Mouse (Mus musculus) hindbrain, embryonic 16.5 days (tissue): ENCODE data around the gene Ets1. TPM values are rescaled to one million over a fixed set of nuclear protein-coding genes. Genes with fewer than 3 reads are reported as not detected.

Experiments
- ATAC-seq: fragments of 200-750 bp; cut with Nextera tagmentation; 2 replicates; pipeline ENCODE4 v1.8.0; 2017; ENCODE audit warnings: moderate TSS enrichment, moderate library complexity
- H3K27ac ChIP-seq: fragments of 300-500 bp; sonication (generic); 2 replicates; pipeline ENCODE4 v1.5.1; 2014; ENCODE audit warnings: low read depth, mild to moderate bottlenecking, control low read depth, low read length, moderate library complexity
- H3K27me3 ChIP-seq: fragments of 300-500 bp; sonication (generic); replicated peaks from 2 replicates; pipeline ENCODE4 v1.6.1; 2014; ENCODE audit warnings: low read length; ENCODE audit not compliant: control insufficient read depth, insufficient read depth
- H3K36me3 ChIP-seq: fragments of 300-500 bp; sonication (generic); 2 replicates; pipeline ENCODE4 v1.6.1; 2014; ENCODE audit warnings: mild to moderate bottlenecking, low read length, moderate library complexity, mixed read lengths; ENCODE audit not compliant: control insufficient read depth, insufficient read depth
- H3K4me1 ChIP-seq: fragments of 300-500 bp; sonication (generic); 2 replicates; pipeline ENCODE4 v1.6.1; 2014; ENCODE audit warnings: low read depth, low read length; ENCODE audit not compliant: control insufficient read depth, insufficient read depth
- H3K4me2 ChIP-seq: fragments of 300-500 bp; sonication (generic); 2 replicates; pipeline ENCODE4 v1.6.1; 2014; ENCODE audit warnings: mild to moderate bottlenecking, low read length, control low read depth, moderate library complexity
- H3K4me3 ChIP-seq: fragments of 300-500 bp; sonication (generic); 2 replicates; pipeline ENCODE4 v1.5.1; 2014; ENCODE audit warnings: mild to moderate bottlenecking, low read length, control low read depth, moderate library complexity
- H3K9ac ChIP-seq: fragments of 300-500 bp; sonication (generic); 2 replicates; pipeline ENCODE4 v1.6.1; 2014; ENCODE audit warnings: low read depth, mild to moderate bottlenecking, control low read depth, low read length, moderate library complexity
- H3K9me3 ChIP-seq: fragments of 300-500 bp; sonication (generic); 2 replicates; pipeline ENCODE4 v1.6.1; 2014; ENCODE audit warnings: mild to moderate bottlenecking, low read length, moderate library complexity; ENCODE audit not compliant: control insufficient read depth
- WGBS: fragments of 180-500 bp; shearing (Covaris S2); extraction: QIAGEN DNeasy Blood & Tissue Kit; methylation state at CpG from one replicate; pipeline ENCODE4 v1.1.7; 2014; 5-methylcytosine and 5-hydroxymethylcytosine counted together
- polyA plus RNA-seq: library from polyadenylated mRNA; unstranded; fragments of >200 nt; fragmentation: Nextera tagmentation; extraction: Ambion mirVana; gene quantifications from 2 replicates; pipeline ENCODE4 v1.2.1, GENCODE M21; 2015

Gene Ets1
- polyA plus RNA-seq, 1 experiment from 2014 or later: 15.6 TPM

- Histone ChIP-seq H3K27me3 (peaks cover 6% of the 10 kb centered on the region; the same call in 1 of the 2 replicates), H3K4me2 (no peak overlapping the region), H3K27ac (no peak overlapping the region), H3K9me3 (no peaks in the 10 kb centered on the region), H3K4me1 (peaks cover 6% of the 10 kb centered on the region), H3K4me3 (no peak overlapping the region), H3K9ac (no peak overlapping the region), H3K36me3 (no peaks in the 10 kb centered on the region)
- no peak for ATAC-seq
- 81% methylated on average over 8 of the region's 8 CpGs for WGBS
Observed at GRCm38 (mm10) chr9:32596366-32596765, 39.7 kb upstream of the Ets1 start.

GRCm38 (mm10) chr9:32601953-32602352, 34.1 kb upstream of the Ets1 start:
- no peaks in the 10 kb centered on the region for H3K9me3 ChIP-seq
- H3K4me1 ChIP-seq: no peaks in the 10 kb centered on the region
- WGBS: 87% methylated on average over 5 of the region's 5 CpGs

GRCm38 (mm10) chr9:32603097-32603496, 32.9 kb upstream of the Ets1 start:
- H3K4me1 ChIP-seq: no peaks in the 10 kb centered on the region
- no peak overlapping the region for H3K4me2 ChIP-seq
- WGBS: 88% methylated on average over 7 of the region's 7 CpGs
- no peaks in the 10 kb centered on the region for H3K9me3 ChIP-seq
- no peaks in the 10 kb centered on the region; the same call in 1 of the 2 replicates for H3K27me3 ChIP-seq
- no peak overlapping the region for H3K9ac ChIP-seq
- no peaks in the 10 kb centered on the region for H3K36me3 ChIP-seq
- no peak for ATAC-seq
- no peak overlapping the region for H3K27ac ChIP-seq
- H3K4me3 ChIP-seq: no peak overlapping the region

More at GRCm38 (mm10) chr9:32601953-32602352, 34.1 kb upstream of the Ets1 start:
- H3K9ac ChIP-seq: no peak overlapping the region
- no peak for ATAC-seq
- H3K27ac ChIP-seq: no peak overlapping the region
- no peaks in the 10 kb centered on the region for H3K36me3 ChIP-seq
- no peaks in the 10 kb centered on the region for H3K27me3 ChIP-seq
- H3K4me3 ChIP-seq: no peak overlapping the region
- H3K4me2 ChIP-seq: no peak overlapping the region

GRCm38 (mm10) chr9:32607218-32607617, 28.8 kb upstream of the Ets1 start:
- WGBS: 33% methylated on average over 7 of the region's 7 CpGs
- no peaks in the 10 kb centered on the region for H3K36me3 ChIP-seq
- no peaks in the 10 kb centered on the region for H3K9me3 ChIP-seq
- no peak overlapping the region for H3K27ac ChIP-seq
- H3K27me3 ChIP-seq: no peaks in the 10 kb centered on the region; the same call in 1 of the 2 replicates
- no peak overlapping the region for H3K4me2 ChIP-seq
- peak; percentile 50; the same call in 1 of the 2 replicates for ATAC-seq
- H3K4me1 ChIP-seq: no peaks in the 10 kb centered on the region
- no peak overlapping the region for H3K4me3 ChIP-seq
- H3K9ac ChIP-seq: no peak overlapping the region

GRCm38 (mm10) chr9:32608831-32609610, 27.0 kb upstream of the Ets1 start:
- H3K4me3 ChIP-seq: no peak overlapping the region
- H3K9ac ChIP-seq: no peak overlapping the region
- H3K27me3 ChIP-seq: no peaks in the 10 kb centered on the region; the same call in 1 of the 2 replicates
- 92% methylated on average over 10 of the region's 10 CpGs for WGBS
- ATAC-seq: no peak
- no peaks in the 10 kb centered on the region for H3K9me3 ChIP-seq
- H3K4me1 ChIP-seq: no peaks in the 10 kb centered on the region
- H3K4me2 ChIP-seq: no peak overlapping the region
- H3K36me3 ChIP-seq: no peaks in the 10 kb centered on the region
- no peak overlapping the region for H3K27ac ChIP-seq

GRCm38 (mm10) chr9:32610218-32610617, 25.8 kb upstream of the Ets1 start:
- no peak overlapping the region for H3K27ac ChIP-seq
- H3K9ac ChIP-seq: no peak overlapping the region
- H3K4me3 ChIP-seq: no peak overlapping the region
- no peaks in the 10 kb centered on the region for H3K4me1 ChIP-seq
- no peaks in the 10 kb centered on the region; the same call in 1 of the 2 replicates for H3K27me3 ChIP-seq
- 83% methylated on average over 8 of the region's 8 CpGs for WGBS
- H3K4me2 ChIP-seq: no peak overlapping the region
- no peaks in the 10 kb centered on the region for H3K36me3 ChIP-seq
- no peak for ATAC-seq
- H3K9me3 ChIP-seq: no peaks in the 10 kb centered on the region

- no peaks in the 10 kb centered on the region for H3K9me3 ChIP-seq
- no peak overlapping the region for H3K4me3 ChIP-seq
- no peak overlapping the region for H3K9ac ChIP-seq
- no peak overlapping the region for H3K4me2 ChIP-seq
- H3K27me3 ChIP-seq: no peaks in the 10 kb centered on the region; the same call in 1 of the 2 replicates
- no peaks in the 10 kb centered on the region for H3K36me3 ChIP-seq
- ATAC-seq: no peak
- H3K4me1 ChIP-seq: no peaks in the 10 kb centered on the region
- 71% methylated on average over 4 of the region's 4 CpGs for WGBS
- no peak overlapping the region for H3K27ac ChIP-seq
Observed at GRCm38 (mm10) chr9:32610631-32611030, 25.4 kb upstream of the Ets1 start.

GRCm38 (mm10) chr9:32611340-32611739, 24.7 kb upstream of the Ets1 start:
- H3K4me1 ChIP-seq: no peaks in the 10 kb centered on the region
- H3K9me3 ChIP-seq: no peaks in the 10 kb centered on the region
- no peak overlapping the region for H3K4me3 ChIP-seq
- 87% methylated on average over 4 of the region's 4 CpGs for WGBS
- H3K36me3 ChIP-seq: no peaks in the 10 kb centered on the region
- no peak overlapping the region for H3K4me2 ChIP-seq
- no peak overlapping the region for H3K9ac ChIP-seq
- no peak for ATAC-seq
- H3K27ac ChIP-seq: no peak overlapping the region
- no peaks in the 10 kb centered on the region; the same call in 1 of the 2 replicates for H3K27me3 ChIP-seq

- no peak overlapping the region for H3K27ac ChIP-seq
- no peaks in the 10 kb centered on the region for H3K4me1 ChIP-seq
- no peaks in the 10 kb centered on the region for H3K9me3 ChIP-seq
- H3K4me3 ChIP-seq: no peak overlapping the region
- ATAC-seq: no peak
- WGBS: 92% methylated on average over 5 of the region's 5 CpGs
- H3K9ac ChIP-seq: no peak overlapping the region
- no peaks in the 10 kb centered on the region for H3K36me3 ChIP-seq
- H3K27me3 ChIP-seq: no peaks in the 10 kb centered on the region; the same call in none of the 2 replicates
- H3K4me2 ChIP-seq: no peak overlapping the region
Observed at GRCm38 (mm10) chr9:32612426-32612825, 23.6 kb upstream of the Ets1 start.
